In the genomic region with DNA sequence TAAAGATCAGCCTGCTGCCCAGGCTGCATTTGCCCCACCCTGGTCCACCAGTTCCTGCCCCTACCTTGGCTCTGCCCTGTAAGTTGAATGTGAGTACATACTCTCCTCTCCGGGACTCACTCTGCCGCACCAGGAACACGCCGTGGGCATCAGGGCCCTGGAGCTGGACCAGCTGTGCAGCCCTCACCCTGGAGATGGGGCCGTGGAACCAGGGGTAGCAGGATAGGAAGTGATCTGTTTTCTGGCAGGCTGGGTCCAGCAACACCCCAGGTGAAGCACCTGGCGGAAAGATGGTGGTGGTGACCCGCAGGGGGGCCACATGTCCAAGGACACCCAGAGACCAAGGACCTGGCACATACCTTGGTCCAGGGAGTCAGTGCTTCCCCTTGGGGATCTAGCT, we compare ENCODE assay signal across 24 mouse cellular contexts.
"Had no signal": no experiment of that assay in that cellular context is flagged by ENCODE, and none has a peak within 500 bp of the region (broad histone marks: within the 10 kb centered on the region; RNA-seq: fewer than 3 reads in every experiment).

No protein-coding gene starts in this region.

- H3K9ac ChIP-seq: liver, embryonic 15.5 days; lung, embryonic 15.5 days; neural tube, embryonic 12.5 days; neural tube, embryonic 15.5 days had no signal

- H3K9me3 ChIP-seq: liver, embryonic 15.5 days; lung, embryonic 15.5 days; megakaryocyte, embryonic 14.5 days; midbrain, embryonic 10.5 days; neural tube, embryonic 12.5 days; neural tube, embryonic 15.5 days had no signal

- DNase-seq: kidney, adult 18-20 months; kidney, adult 9 months; kidney, postnatal 14 days; kidney, postnatal 4 days; layer of hippocampus, postnatal 36 days; lung, adult 18-20 months; lung, postnatal 10 days; lung, postnatal 36 days; midbrain, embryonic 14.5 days; right cerebral cortex, adult 18-20 months; right cerebral cortex, postnatal 14 days; right cerebral cortex, postnatal 4 days; thymus, adult 2 months; thymus, postnatal 14 days; thymus, postnatal 4 days had no signal

- H3K27ac ChIP-seq: left cerebral cortex, adult 2 months; liver, embryonic 15.5 days; lung, embryonic 15.5 days; midbrain, embryonic 10.5 days; neural tube, embryonic 12.5 days; neural tube, embryonic 15.5 days; stomach, postnatal 0 days had no signal

- H3K27me3 ChIP-seq: liver, embryonic 15.5 days; lung, embryonic 15.5 days; megakaryocyte, embryonic 14.5 days; neural tube, embryonic 12.5 days; neural tube, embryonic 15.5 days had no signal

- H3K4me2 ChIP-seq: liver, embryonic 15.5 days; lung, embryonic 15.5 days; neural tube, embryonic 12.5 days; neural tube, embryonic 15.5 days had no signal

- H3K4me3 ChIP-seq: layer of hippocampus, adult 2 months; left cerebral cortex, adult 2 months; liver, embryonic 15.5 days; lung, embryonic 15.5 days; midbrain, embryonic 10.5 days; neural tube, embryonic 12.5 days; neural tube, embryonic 15.5 days had no signal
